10 mouse cellular contexts compared by ENCODE assay signal in the genomic region with DNA sequence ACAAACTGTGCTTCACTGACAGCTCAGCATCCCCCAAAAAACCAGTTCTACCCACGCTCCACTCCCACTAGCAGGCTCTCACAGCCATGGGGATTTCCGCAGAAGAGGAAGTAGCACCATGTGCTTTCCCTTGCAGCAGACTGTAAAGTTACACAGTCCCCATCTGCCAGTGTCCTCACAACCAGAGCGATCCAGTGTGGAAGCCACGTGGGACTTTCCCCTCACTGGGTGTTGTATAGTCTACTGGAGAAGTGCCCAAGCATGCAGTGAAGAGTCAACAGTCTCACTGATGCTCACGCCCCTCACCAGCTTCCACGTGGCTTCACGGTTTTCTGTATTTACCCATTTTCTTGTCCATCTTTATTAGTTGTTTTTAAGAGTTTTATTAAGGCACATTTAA. TPM values are rescaled to one million over a fixed set of nuclear protein-coding genes. Genes with fewer than 3 reads are reported as not detected.
DNase-seq lines count a peak whose midpoint lies in the region; ATAC-seq and TF ChIP-seq lines count a peak whose summit lies in the region.
"Had no signal": no experiment of that assay in that cellular context is flagged by ENCODE, and none has a peak within 500 bp of the region (broad histone marks: within the 10 kb centered on the region; RNA-seq: fewer than 3 reads in every experiment).

No protein-coding gene starts in this region.

- no peak for TF ChIP-seq EP300 in stomach, postnatal 0 days (optimal IDR thresholded peaks at IDR 0.05)

- H3K27me3 ChIP-seq in midbrain, embryonic 11.5 days (ENCODE audit: control insufficient read depth, insufficient read depth, low read length) = no peaks in the 10 kb centered on the region
- H3K27me3 ChIP-seq in midbrain, postnatal 0 days (ENCODE audit: insufficient read depth, low read length) = no peaks in the 10 kb centered on the region
- H3K27me3 ChIP-seq in stomach, postnatal 0 days (ENCODE audit: control insufficient read depth, insufficient read depth, low read length) = no peaks in the 10 kb centered on the region
- no peaks in the 10 kb centered on the region for H3K27me3 ChIP-seq in forebrain, embryonic 13.5 days
- H3K27me3 ChIP-seq: midbrain, embryonic 12.5 days had no signal

- no peak for TF ChIP-seq CTCF in midbrain, postnatal 0 days (IDR thresholded peaks at IDR 0.05)
- no peak for TF ChIP-seq CTCF in stomach, postnatal 0 days (IDR thresholded peaks at IDR 0.05; ENCODE audit: low read depth)

- H3K36me3 ChIP-seq in midbrain, embryonic 11.5 days (ENCODE audit: control insufficient read depth, insufficient read depth, low read length) = peaks cover 20% of the 10 kb centered on the region
- H3K36me3 ChIP-seq in midbrain, postnatal 0 days (ENCODE audit: insufficient read depth, low read length) = peaks cover 38% of the 10 kb centered on the region
- H3K36me3 ChIP-seq in stomach, postnatal 0 days (ENCODE audit: control insufficient read depth, insufficient read depth, low read length) = peaks cover 24% of the 10 kb centered on the region; the same call in 1 of the 2 replicates
- peaks cover 71% of the 10 kb centered on the region for H3K36me3 ChIP-seq in forebrain, embryonic 13.5 days (ENCODE audit: poor library complexity, severe bottlenecking)

- peak; percentile 1 for DNase-seq in midbrain, embryonic 11.5 days (ENCODE audit: low spot score, missing footprints)
- DNase-seq in midbrain, postnatal 0 days (ENCODE audit: low spot score) = no peak
- peak; percentile 62 for DNase-seq in lung, postnatal 36 days
- no peak for DNase-seq in stomach, postnatal 0 days (ENCODE audit: low spot score)
- DNase-seq in urinary bladder, adult 18-20 months (ENCODE audit: low spot score in 2 of 2) = no peak
- no peak for DNase-seq in adrenal gland, postnatal 14 days

- H3K4me1 ChIP-seq in midbrain, embryonic 11.5 days (ENCODE audit: control insufficient read depth, insufficient read depth, low read length) = no peaks in the 10 kb centered on the region
- no peaks in the 10 kb centered on the region for H3K4me1 ChIP-seq in midbrain, postnatal 0 days (ENCODE audit: insufficient read depth, low read length)
- no peaks in the 10 kb centered on the region for H3K4me1 ChIP-seq in stomach, postnatal 0 days (replicated peaks; ENCODE audit: control insufficient read depth, insufficient read depth)
- no peaks in the 10 kb centered on the region for H3K4me1 ChIP-seq in forebrain, embryonic 13.5 days
- H3K4me1 ChIP-seq: midbrain, embryonic 12.5 days had no signal

- 90% methylated on average over 7 of the region's 7 CpGs for WGBS in midbrain, embryonic 11.5 days
- WGBS in midbrain, postnatal 0 days = 91% methylated on average over 7 of the region's 7 CpGs
- WGBS in stomach, postnatal 0 days = 69% methylated on average over 7 of the region's 7 CpGs
- 87% methylated on average over 7 of the region's 7 CpGs for WGBS in forebrain, embryonic 13.5 days

- H3K4me3 ChIP-seq in midbrain, embryonic 11.5 days (ENCODE audit: low read depth, low read length) = no peak overlapping the region
- H3K4me3 ChIP-seq in midbrain, postnatal 0 days (ENCODE audit: low read depth, low read length) = no peak overlapping the region
- H3K4me3 ChIP-seq in stomach, postnatal 0 days (ENCODE audit: low read depth, low read length) = no peak overlapping the region
- no peak overlapping the region for H3K4me3 ChIP-seq in forebrain, embryonic 13.5 days
- H3K4me3 ChIP-seq: midbrain, embryonic 12.5 days had no signal

- no peaks in the 10 kb centered on the region for H3K9me3 ChIP-seq in midbrain, embryonic 11.5 days (ENCODE audit: control insufficient read depth, low read length)
- H3K9me3 ChIP-seq in midbrain, postnatal 0 days (ENCODE audit: low read length) = no peaks in the 10 kb centered on the region
- no peaks in the 10 kb centered on the region for H3K9me3 ChIP-seq in stomach, postnatal 0 days (ENCODE audit: control insufficient read depth, low read length)
- no peaks in the 10 kb centered on the region for H3K9me3 ChIP-seq in forebrain, embryonic 13.5 days (replicated peaks)
- H3K9me3 ChIP-seq: midbrain, embryonic 12.5 days had no signal

- no peak overlapping the region for H3K9ac ChIP-seq in midbrain, embryonic 11.5 days (ENCODE audit: low read length)
- H3K9ac ChIP-seq in midbrain, postnatal 0 days (replicated peaks; ENCODE audit: low read length, poor library complexity, severe bottlenecking) = no peak overlapping the region
- no peak overlapping the region for H3K9ac ChIP-seq in stomach, postnatal 0 days (ENCODE audit: low read length)
- no peak overlapping the region for H3K9ac ChIP-seq in forebrain, embryonic 13.5 days
- H3K9ac ChIP-seq: midbrain, embryonic 12.5 days had no signal

- no peak overlapping the region for H3K27ac ChIP-seq in midbrain, embryonic 11.5 days (ENCODE audit: low read depth, low read length)
- H3K27ac ChIP-seq in midbrain, postnatal 0 days (ENCODE audit: low read depth, low read length) = no peak overlapping the region
- no peak overlapping the region for H3K27ac ChIP-seq in stomach, postnatal 0 days (replicated peaks)
- no peak overlapping the region for H3K27ac ChIP-seq in forebrain, embryonic 13.5 days
- H3K27ac ChIP-seq: kidney, postnatal 0 days; midbrain, embryonic 12.5 days had no signal

- ATAC-seq in midbrain, embryonic 11.5 days (ENCODE audit: low FRiP score) = no peak
- no peak for ATAC-seq in midbrain, postnatal 0 days (ENCODE audit: low FRiP score)
- peak; percentile 75 to 84 for ATAC-seq in hematopoietic stem cell, adult 5-6 weeks (replicated peaks in 1 of 2; ENCODE audit: insufficient read depth in 1 of 2, low FRiP score in 2 of 2, low TSS enrichment in 1 of 2, low read depth in 1 of 2, poor library complexity in 2 of 2, severe bottlenecking in 2 of 2)
- 0 out of 2 replicates have a peak, but pooled peaks have one; percentile 38 for ATAC-seq in stomach, postnatal 0 days (ENCODE audit: low FRiP score, low TSS enrichment)
- ATAC-seq in forebrain, embryonic 13.5 days = no peak

- H3K4me2 ChIP-seq in midbrain, embryonic 11.5 days = no peak overlapping the region
- no peak overlapping the region for H3K4me2 ChIP-seq in midbrain, postnatal 0 days (ENCODE audit: low read depth, low read length, poor library complexity, severe bottlenecking)
- H3K4me2 ChIP-seq in stomach, postnatal 0 days (replicated peaks; ENCODE audit: low read depth) = no peak overlapping the region
- H3K4me2 ChIP-seq in forebrain, embryonic 13.5 days = no peak overlapping the region
- H3K4me2 ChIP-seq: midbrain, embryonic 12.5 days had no signal

RNA-seq across cellular contexts. Expression of a gene that starts 19.7 kb away (rescaled TPM):
- polyA plus RNA-seq in midbrain, embryonic 11.5 days (2014; fragmentation: Nextera tagmentation; extraction: Ambion mirVana) = 49.5 and 50.8 TPM in 2 replicates
- total RNA-seq in midbrain, postnatal 0 days (2014; rRNA removed) = 16.0 and 22.2 TPM in 2 replicates
- 19.8 and 24.1 TPM in 2 replicates for polyA plus RNA-seq in midbrain, postnatal 0 days (2015; fragmentation: Nextera tagmentation; extraction: Ambion mirVana)
- 30.3 and 33.5 TPM in 2 replicates for total RNA-seq in hematopoietic stem cell, adult 5-6 weeks (2017)
- 43.1 and 45.1 TPM in 2 replicates for polyA plus RNA-seq in stomach, postnatal 0 days (2015; fragmentation: Nextera tagmentation; extraction: Ambion mirVana)
- 73.4 and 79.7 TPM in 2 replicates for total RNA-seq in adrenal gland, postnatal 14 days (2021)
- polyA plus RNA-seq in forebrain, embryonic 13.5 days (2015; fragmentation: Nextera tagmentation; extraction: Ambion mirVana) = 48.2 and 50.5 TPM in 2 replicates

RNA-seq across cellular contexts. Expression of a gene that starts 37.6 kb away (rescaled TPM):
- polyA plus RNA-seq in midbrain, embryonic 11.5 days (2014; fragmentation: Nextera tagmentation; extraction: Ambion mirVana) = 38.8 and 39.9 TPM in 2 replicates
- 17.0 and 23.7 TPM in 2 replicates for total RNA-seq in midbrain, postnatal 0 days (2014; rRNA removed)
- 10.3 and 11.4 TPM in 2 replicates for polyA plus RNA-seq in midbrain, postnatal 0 days (2015; fragmentation: Nextera tagmentation; extraction: Ambion mirVana)
- 44.0 and 48.7 TPM in 2 replicates for total RNA-seq in hematopoietic stem cell, adult 5-6 weeks (2017)
- 16.2 and 16.9 TPM in 2 replicates for polyA plus RNA-seq in stomach, postnatal 0 days (2015; fragmentation: Nextera tagmentation; extraction: Ambion mirVana)
- total RNA-seq in adrenal gland, postnatal 14 days (2021) = 42.2 and 53.2 TPM in 2 replicates
- 22.9 and 23.8 TPM in 2 replicates for polyA plus RNA-seq in forebrain, embryonic 13.5 days (2015; fragmentation: Nextera tagmentation; extraction: Ambion mirVana)

RNA-seq across cellular contexts. Expression of a gene that starts 49.8 kb away (rescaled TPM):
- polyA plus RNA-seq in midbrain, embryonic 11.5 days (2014; fragmentation: Nextera tagmentation; extraction: Ambion mirVana) = 42.6 and 42.9 TPM in 2 replicates
- total RNA-seq in midbrain, postnatal 0 days (2014; rRNA removed) = 16.1 and 17.5 TPM in 2 replicates
- 30.0 and 30.8 TPM in 2 replicates for polyA plus RNA-seq in midbrain, postnatal 0 days (2015; fragmentation: Nextera tagmentation; extraction: Ambion mirVana)
- total RNA-seq in hematopoietic stem cell, adult 5-6 weeks (2017) = 12.8 and 27.9 TPM in 2 replicates
- polyA plus RNA-seq in stomach, postnatal 0 days (2015; fragmentation: Nextera tagmentation; extraction: Ambion mirVana) = 31.6 and 32.6 TPM in 2 replicates
- total RNA-seq in adrenal gland, postnatal 14 days (2021) = 70.1 and 70.4 TPM in 2 replicates
- polyA plus RNA-seq in forebrain, embryonic 13.5 days (2015; fragmentation: Nextera tagmentation; extraction: Ambion mirVana) = 40.1 and 43.2 TPM in 2 replicates

RNA-seq across cellular contexts. Expression of a gene that starts 50.7 kb away (rescaled TPM):
- polyA plus RNA-seq in midbrain, embryonic 11.5 days (2014; fragmentation: Nextera tagmentation; extraction: Ambion mirVana) = 138 and 145 TPM in 2 replicates
- 39.4 and 45.1 TPM in 2 replicates for total RNA-seq in midbrain, postnatal 0 days (2014; rRNA removed)
- 69.1 and 69.6 TPM in 2 replicates for polyA plus RNA-seq in midbrain, postnatal 0 days (2015; fragmentation: Nextera tagmentation; extraction: Ambion mirVana)
- total RNA-seq in hematopoietic stem cell, adult 5-6 weeks (2017) = 86.1 and 117 TPM in 2 replicates
- 45.2 and 48.1 TPM in 2 replicates for polyA plus RNA-seq in stomach, postnatal 0 days (2015; fragmentation: Nextera tagmentation; extraction: Ambion mirVana)
- 63.3 and 77.7 TPM in 2 replicates for total RNA-seq in adrenal gland, postnatal 14 days (2021)
- 117 and 126 TPM in 2 replicates for polyA plus RNA-seq in forebrain, embryonic 13.5 days (2015; fragmentation: Nextera tagmentation; extraction: Ambion mirVana)

Comparison
In these comparisons a context has a peak if more than half of its experiments do, and no peak if none do; other contexts are left out.
1. DNase-seq: peak in midbrain, embryonic 11.5 days (single experiment) and lung, postnatal 36 days (single experiment); none in midbrain, postnatal 0 days (single experiment), stomach, postnatal 0 days (single experiment), urinary bladder, adult 18-20 months (0 of 2) and adrenal gland, postnatal 14 days (single experiment).
2. ATAC-seq: peak in hematopoietic stem cell, adult 5-6 weeks (2 of 2) and stomach, postnatal 0 days (single experiment); none in midbrain, embryonic 11.5 days (single experiment), midbrain, postnatal 0 days (single experiment) and forebrain, embryonic 13.5 days (single experiment).